Mouse (Mus musculus) small intestine, adult 2 months (tissue): Measurements from ENCODE around the gene Rbm42. TPM values are rescaled to one million over a fixed set of nuclear protein-coding genes. Genes with fewer than 3 reads are reported as not detected.

Experiments used
- H3K27ac ChIP-seq: fragments of 200-500 bp; 2 replicates; pipeline ENCODE4 v1.5.1; 2012; ENCODE audit warnings: low read depth, low read length, control low read depth, inconsistent platforms; ENCODE audit not compliant: insufficient read depth
- H3K27me3 ChIP-seq: fragments of 200-500 bp; 2 replicates; pipeline ENCODE4 v1.6.1; 2012; ENCODE audit warnings: mild to moderate bottlenecking, moderate library complexity, low read length, inconsistent platforms; ENCODE audit not compliant: control insufficient read depth, insufficient read depth
- H3K36me3 ChIP-seq: fragments of 200-500 bp; 2 replicates; pipeline ENCODE4 v1.6.1; 2012; ENCODE audit warnings: mild to moderate bottlenecking, low read length, control low read depth, inconsistent platforms; ENCODE audit not compliant: control insufficient read depth, insufficient read depth
- H3K4me1 ChIP-seq: fragments of 200-500 bp; 2 replicates; pipeline ENCODE4 v1.6.1; 2012; ENCODE audit warnings: low read length, inconsistent platforms, mixed read lengths; ENCODE audit not compliant: control insufficient read depth, insufficient read depth, insufficient read length
- H3K4me3 ChIP-seq: fragments of 200-500 bp; 2 replicates; pipeline ENCODE4 v1.5.1; 2012; ENCODE audit warnings: low read depth, mild to moderate bottlenecking, control low read depth, inconsistent platforms, low read length, moderate library complexity
- CTCF ChIP-seq: fragments of 200-500 bp; IDR thresholded peaks from 2 replicates; pipeline ENCODE4 v1.5.1; 2012; ENCODE audit warnings: low read depth, mild to moderate bottlenecking, control low read depth, inconsistent platforms, low read length, moderate library complexity, mixed read lengths; ENCODE audit not compliant: insufficient replicate concordance, insufficient read length; ENCODE audit errors: extremely low read depth
- POLR2A ChIP-seq: fragments of 200-500 bp; IDR thresholded peaks from 2 replicates; pipeline ENCODE4 v1.6.1; 2012; ENCODE audit warnings: low read depth, mild to moderate bottlenecking, control low read depth, inconsistent platforms, low read length, moderate library complexity
- WGBS: fragments of 180-500 bp; shearing (Covaris S2); methylation state at CpG from one replicate; pipeline ENCODE4 v1.1.7; 2018; 5-methylcytosine and 5-hydroxymethylcytosine counted together
- polyA plus RNA-seq: library from polyadenylated mRNA; depleted of rRNA; stranded (reverse); fragments of >200 nt; gene quantifications from 2 replicates; pipeline ENCODE4 v1.2.3, GENCODE M21; 2012; rRNA removed

The Rbm42 gene
- polyA plus RNA-seq, 1 experiment: 94.9 TPM

- no peaks in the 10 kb centered on the region for H3K36me3 ChIP-seq
- TF ChIP-seq POLR2A: no peak
- no peak for TF ChIP-seq CTCF
- no peak overlapping the region for H3K27ac ChIP-seq
- H3K4me1 ChIP-seq: peaks cover 12% of the 10 kb centered on the region; the same call in 1 of the 2 replicates
- WGBS: 81% methylated on average over 5 of the region's 5 CpGs
- H3K27me3 ChIP-seq: no peaks in the 10 kb centered on the region
- H3K4me3 ChIP-seq: no peak overlapping the region
These were observed 54.0 kb downstream of the Rbm42 start for GRCm38 (mm10) chr7:30596093-30596492.

GRCm38 (mm10) chr7:30594510-30595024 is 55.5 kb downstream of the Rbm42 start:
- TF ChIP-seq POLR2A (no peak), CTCF (no peak)
- Histone ChIP-seq H3K4me1 (peaks cover 18% of the 10 kb centered on the region), H3K4me3 (no peak overlapping the region), H3K27me3 (no peaks in the 10 kb centered on the region), H3K36me3 (no peaks in the 10 kb centered on the region), H3K27ac (no peak overlapping the region)
- WGBS: 75% methylated on average over 4 of the region's 4 CpGs

GRCm38 (mm10) chr7:30593579-30594509 is 56.3 kb downstream of the Rbm42 start:
- Histone ChIP-seq H3K27me3 (no peaks in the 10 kb centered on the region), H3K4me1 (peaks cover 17% of the 10 kb centered on the region), H3K36me3 (no peaks in the 10 kb centered on the region), H3K4me3 (no peak overlapping the region), H3K27ac (no peak overlapping the region)
- WGBS: 56% methylated on average over 10 of the region's 10 CpGs
- TF ChIP-seq POLR2A: no peak
- no peak for TF ChIP-seq CTCF

GRCm38 (mm10) chr7:30592772-30593423 is 57.2 kb downstream of the Rbm42 start:
- H3K4me3 ChIP-seq: no peak overlapping the region
- H3K4me1 ChIP-seq: peaks cover 17% of the 10 kb centered on the region
- H3K36me3 ChIP-seq: no peaks in the 10 kb centered on the region
- WGBS: 73% methylated on average over 5 of the region's 5 CpGs
- no peak overlapping the region for H3K27ac ChIP-seq
- H3K27me3 ChIP-seq: no peaks in the 10 kb centered on the region
- TF ChIP-seq CTCF (no peak), POLR2A (no peak)

GRCm38 (mm10) chr7:30591605-30591951 is 58.5 kb downstream of the Rbm42 start:
- Histone ChIP-seq H3K36me3 (peaks cover under 1% of the 10 kb centered on the region; the same call in 1 of the 2 replicates), H3K27me3 (no peaks in the 10 kb centered on the region), H3K27ac (no peak overlapping the region), H3K4me1 (peaks cover 20% of the 10 kb centered on the region), H3K4me3 (no peak overlapping the region)
- 92% methylated on average over 4 of the region's 4 CpGs for WGBS
- TF ChIP-seq CTCF: no peak
- TF ChIP-seq POLR2A: no peak

Other genes starting within 250 kb of the Rbm42 start
- 101 and 135 TPM in 2 replicates for gene Tyrobp, start 236.6 kb downstream of the Rbm42 start, polyA plus RNA-seq
- gene Hcst, start 230.5 kb downstream of the Rbm42 start, polyA plus RNA-seq: 33.7 and 56.1 TPM in 2 replicates
- gene Nfkbid, start 228.6 kb downstream of the Rbm42 start, polyA plus RNA-seq: 5.0 and 9.2 TPM in 2 replicates
- gene Aplp1, start 204.8 kb downstream of the Rbm42 start, polyA plus RNA-seq: 32.1 and 193 TPM in 2 replicates
- gene Kirrel2, start 192.6 kb downstream of the Rbm42 start, polyA plus RNA-seq: 0.18 and 0.27 TPM in 2 replicates
- 0.14 and 7.6 TPM in 2 replicates for gene Nphs1, start 192.0 kb downstream of the Rbm42 start, polyA plus RNA-seq
- gene Prodh2, start 156.7 kb downstream of the Rbm42 start, polyA plus RNA-seq: 0.67 and 19.4 TPM in 2 replicates
- gene Arhgap33, start 115.3 kb downstream of the Rbm42 start, polyA plus RNA-seq: 8.7 and 12.0 TPM in 2 replicates
- 47.7 and 52.8 TPM in 2 replicates for gene Hspb6, start 98.1 kb downstream of the Rbm42 start, polyA plus RNA-seq
- 3.9 and 5.4 TPM in 2 replicates for gene Proser3, start 98.0 kb downstream of the Rbm42 start, polyA plus RNA-seq
- gene Lin37, start 90.5 kb downstream of the Rbm42 start, polyA plus RNA-seq: 23.7 and 37.9 TPM in 2 replicates
- 26.6 and 46.5 TPM in 2 replicates for gene U2af1l4, start 87.0 kb downstream of the Rbm42 start, polyA plus RNA-seq
- 1.2 and 1.6 TPM in 2 replicates for gene Gm49396, start 87.0 kb downstream of the Rbm42 start, polyA plus RNA-seq
- 69.3 and 131 TPM in 2 replicates for gene Psenen, start 86.7 kb downstream of the Rbm42 start, polyA plus RNA-seq
- gene Igflr1, start 84.9 kb downstream of the Rbm42 start, polyA plus RNA-seq: 7.3 and 11.4 TPM in 2 replicates
- gene Kmt2b, start 61.6 kb downstream of the Rbm42 start, polyA plus RNA-seq: 21.4 and 38.1 TPM in 2 replicates
- 0.52 and 1.6 TPM in 2 replicates for gene Zbtb32, start 51.4 kb downstream of the Rbm42 start, polyA plus RNA-seq
- gene Upk1a, start 37.5 kb downstream of the Rbm42 start, polyA plus RNA-seq: 7.6 and 8.2 TPM in 2 replicates
- 459 and 585 TPM in 2 replicates for gene Cox6b1, start 24.2 kb downstream of the Rbm42 start, polyA plus RNA-seq
- 0.11 TPM in 1 of 2 replicates, not detected in the other for gene Etv2, start 14.5 kb downstream of the Rbm42 start, polyA plus RNA-seq
- 6.0 and 6.4 TPM in 2 replicates for gene Haus5, start 14.7 kb upstream of the Rbm42 start, polyA plus RNA-seq
- gene Pmis2, start 21.3 kb upstream of the Rbm42 start, polyA plus RNA-seq: not detected in 2 replicates
- gene 2200002J24Rik, start 48.6 kb upstream of the Rbm42 start, polyA plus RNA-seq: 1.1 and 6.1 TPM in 2 replicates
- 0.37 and 1.2 TPM in 2 replicates for gene Atp4a, start 61.9 kb upstream of the Rbm42 start, polyA plus RNA-seq
- 181 and 200 TPM in 2 replicates for gene Tmem147, start 79.2 kb upstream of the Rbm42 start, polyA plus RNA-seq
- not detected in 2 replicates for gene Gapdhs, start 93.4 kb upstream of the Rbm42 start, polyA plus RNA-seq
- 0.23 and 0.27 TPM in 2 replicates for gene Sbsn, start 101.2 kb upstream of the Rbm42 start, polyA plus RNA-seq
- gene Dmkn, start 113.4 kb upstream of the Rbm42 start, polyA plus RNA-seq: 1.2 and 2.7 TPM in 2 replicates
- gene Krtdap, start 137.6 kb upstream of the Rbm42 start, polyA plus RNA-seq: not detected in 2 replicates
- 9.1 and 9.5 TPM in 2 replicates for gene Ffar2, start 173.5 kb upstream of the Rbm42 start, polyA plus RNA-seq
- gene Ffar3, start 205.9 kb upstream of the Rbm42 start, polyA plus RNA-seq: 0.90 and 3.5 TPM in 2 replicates
- gene Ffar1, start 211.2 kb upstream of the Rbm42 start, polyA plus RNA-seq: 0.66 and 2.2 TPM in 2 replicates
- gene Cd22, start 230.0 kb upstream of the Rbm42 start, polyA plus RNA-seq: 4.5 and 9.2 TPM in 2 replicates